Mouse (Mus musculus) heart, embryonic 11.5 days (tissue): ENCODE results near the gene Accs. TPM values are rescaled to one million over a fixed set of nuclear protein-coding genes. Genes with fewer than 3 reads are reported as not detected.

Experiments used
- ATAC-seq: fragments of 200-750 bp; cut with Nextera tagmentation; replicated peaks from 2 replicates; pipeline ENCODE4 v1.8.0; 2017; ENCODE audit warnings: moderate library complexity; ENCODE audit not compliant: insufficient number of reproducible peaks, low FRiP score, low TSS enrichment
- H3K27ac ChIP-seq: fragments of 300-500 bp; sonication (generic); 2 replicates; pipeline ENCODE4 v1.5.1; 2014; ENCODE audit warnings: mild to moderate bottlenecking, low read depth, low read length
- H3K27me3 ChIP-seq: fragments of 300-500 bp; sonication (generic); 2 replicates; pipeline ENCODE4 v1.6.1; 2014; ENCODE audit warnings: mild to moderate bottlenecking, low read length, mixed read lengths; ENCODE audit not compliant: control insufficient read depth, insufficient read depth
- H3K36me3 ChIP-seq: fragments of 300-500 bp; sonication (generic); 2 replicates; pipeline ENCODE4 v1.6.1; 2014; ENCODE audit warnings: mild to moderate bottlenecking, low read length, moderate library complexity, mixed read lengths; ENCODE audit not compliant: control insufficient read depth, insufficient read depth
- H3K4me1 ChIP-seq: fragments of 300-500 bp; sonication (generic); 2 replicates; pipeline ENCODE4 v1.6.1; 2014; ENCODE audit warnings: low read length; ENCODE audit not compliant: control insufficient read depth, insufficient read depth
- H3K4me2 ChIP-seq: fragments of 300-500 bp; sonication (generic); 2 replicates; pipeline ENCODE4 v1.6.1; 2014; ENCODE audit warnings: mild to moderate bottlenecking, moderate library complexity
- H3K4me3 ChIP-seq: fragments of 300-500 bp; sonication (generic); 2 replicates; pipeline ENCODE4 v1.5.1; 2014; ENCODE audit warnings: low read depth, low read length
- H3K9ac ChIP-seq: fragments of 300-500 bp; sonication (generic); 2 replicates; pipeline ENCODE4 v1.6.1; 2014; ENCODE audit warnings: mild to moderate bottlenecking, low read depth, low read length, moderate library complexity
- H3K9me3 ChIP-seq: fragments of 300-500 bp; sonication (generic); replicated peaks from 2 replicates; pipeline ENCODE4 v1.6.1; 2016; ENCODE audit warnings: low read length; ENCODE audit not compliant: control insufficient read depth
- WGBS: fragments of 180-500 bp; shearing (Covaris S2); extraction: QIAGEN DNeasy Blood & Tissue Kit; methylation state at CpG from one replicate; pipeline ENCODE4 v1.1.7; 2014; ENCODE audit not compliant: insufficient replicate concordance; 5-methylcytosine and 5-hydroxymethylcytosine counted together
- polyA plus RNA-seq: library from polyadenylated mRNA; unstranded; fragments of >200 nt; fragmentation: Nextera tagmentation; extraction: Ambion mirVana; gene quantifications from 2 replicates; pipeline ENCODE4 v1.2.1, GENCODE M21; 2014

Gene Accs
- polyA plus RNA-seq, 1 experiment from 2014 or later: 6.6 TPM

GRCm38 (mm10) chr2:93871411-93871925, 21.7 kb upstream of the Accs start:
- H3K4me2 ChIP-seq: no peak overlapping the region
- no peaks in the 10 kb centered on the region for H3K27me3 ChIP-seq
- no peak overlapping the region for H3K4me3 ChIP-seq
- no peak overlapping the region for H3K27ac ChIP-seq
- H3K4me1 ChIP-seq: peaks cover 9% of the 10 kb centered on the region
- no peak for ATAC-seq
- 77% methylated on average over 4 of the region's 4 CpGs for WGBS
- no peaks in the 10 kb centered on the region for H3K36me3 ChIP-seq
- no peaks in the 10 kb centered on the region for H3K9me3 ChIP-seq
- no peak overlapping the region for H3K9ac ChIP-seq

GRCm38 (mm10) chr2:93870842-93871241, 21.1 kb upstream of the Accs start:
- H3K27me3 ChIP-seq: no peaks in the 10 kb centered on the region
- no peak overlapping the region for H3K9ac ChIP-seq
- no peak overlapping the region for H3K4me3 ChIP-seq
- WGBS: 46% methylated on average over 4 of the region's 4 CpGs
- H3K9me3 ChIP-seq: no peaks in the 10 kb centered on the region
- ATAC-seq: no peak
- H3K4me1 ChIP-seq: peaks cover 9% of the 10 kb centered on the region
- no peaks in the 10 kb centered on the region for H3K36me3 ChIP-seq
- no peak overlapping the region for H3K27ac ChIP-seq
- H3K4me2 ChIP-seq: no peak overlapping the region

GRCm38 (mm10) chr2:93869107-93869600, 19.4 kb upstream of the Accs start, which contains the start of gene Accsl:
Gene Accsl, minus strand, starts transcription at chr2:93869157.
- Histone ChIP-seq H3K27me3 (no peaks in the 10 kb centered on the region), H3K36me3 (no peaks in the 10 kb centered on the region), H3K4me3 (no peak within 1 kb of the TSS), H3K4me2 (no peak within 1 kb of the TSS), H3K9me3 (no peaks in the 10 kb centered on the region), H3K4me1 (peaks cover 8% of the 10 kb centered on the region), H3K27ac (no peak within 1 kb of the TSS), H3K9ac (no peak within 1 kb of the TSS)
- ATAC-seq: no peak
- 70% methylated on average over 7 of the region's 7 CpGs for WGBS

- Histone ChIP-seq H3K9ac (no peak overlapping the region), H3K36me3 (no peaks in the 10 kb centered on the region), H3K27ac (no peak overlapping the region), H3K27me3 (no peaks in the 10 kb centered on the region), H3K4me3 (no peak overlapping the region), H3K9me3 (no peaks in the 10 kb centered on the region), H3K4me1 (peaks cover 2% of the 10 kb centered on the region; the same call in 1 of the 2 replicates), H3K4me2 (no peak overlapping the region)
- no peak for ATAC-seq
- 81% methylated on average over 11 of the region's 11 CpGs for WGBS
These were observed 18.8 kb upstream of the Accs start for GRCm38 (mm10) chr2:93868566-93868965.

- Histone ChIP-seq H3K4me1 (no peaks in the 10 kb centered on the region), H3K27me3 (no peaks in the 10 kb centered on the region)
- WGBS: 65% methylated on average over 4 of the region's 4 CpGs
These were observed 13.5 kb upstream of the Accs start for GRCm38 (mm10) chr2:93863229-93863628.

GRCm38 (mm10) chr2:93858845-93859244, 9.1 kb upstream of the Accs start:
- Histone ChIP-seq H3K4me3 (no peak overlapping the region), H3K27me3 (no peaks in the 10 kb centered on the region), H3K27ac (no peak overlapping the region), H3K9ac (no peak overlapping the region), H3K36me3 (no peaks in the 10 kb centered on the region), H3K4me2 (no peak overlapping the region), H3K9me3 (no peaks in the 10 kb centered on the region), H3K4me1 (no peaks in the 10 kb centered on the region; the same call in 1 of the 2 replicates)
- WGBS: 62% methylated on average over 12 of the region's 12 CpGs
- no peak for ATAC-seq

More at GRCm38 (mm10) chr2:93863229-93863628, 13.5 kb upstream of the Accs start:
- Histone ChIP-seq H3K9me3 (no peaks in the 10 kb centered on the region), H3K4me2 (no peak overlapping the region), H3K4me3 (no peak overlapping the region), H3K36me3 (no peaks in the 10 kb centered on the region), H3K9ac (no peak overlapping the region), H3K27ac (no peak overlapping the region)
- ATAC-seq: no peak

- Histone ChIP-seq H3K36me3 (no peaks in the 10 kb centered on the region), H3K4me3 (no peak overlapping the region), H3K9me3 (no peaks in the 10 kb centered on the region), H3K27me3 (no peaks in the 10 kb centered on the region), H3K27ac (no peak overlapping the region), H3K4me1 (peaks cover 6% of the 10 kb centered on the region; the same call in 1 of the 2 replicates), H3K4me2 (no peak overlapping the region), H3K9ac (no peak overlapping the region)
- no peak for ATAC-seq
- WGBS: 69% methylated on average over 1 of the region's 1 CpGs
These were observed 1.6 kb upstream of the Accs start for GRCm38 (mm10) chr2:93851303-93851702.

- peak overlapping the region; percentile 72 for H3K4me2 ChIP-seq
- no peak for ATAC-seq
- H3K4me1 ChIP-seq: peaks cover 6% of the 10 kb centered on the region; the same call in 1 of the 2 replicates
- H3K9me3 ChIP-seq: no peaks in the 10 kb centered on the region
- no peaks in the 10 kb centered on the region for H3K27me3 ChIP-seq
- H3K9ac ChIP-seq: no peak overlapping the region
- H3K36me3 ChIP-seq: peaks cover 7% of the 10 kb centered on the region; the same call in 1 of the 2 replicates
- no peak overlapping the region for H3K4me3 ChIP-seq
- 44% methylated on average over 13 of the region's 13 CpGs for WGBS
- H3K27ac ChIP-seq: no peak overlapping the region
These were observed 688 bp upstream of the Accs start for GRCm38 (mm10) chr2:93850317-93850944.

- Histone ChIP-seq H3K4me3 (no peak overlapping the region), H3K27ac (no peak overlapping the region), H3K9me3 (no peaks in the 10 kb centered on the region), H3K4me1 (0 out of 2 replicates have a peak, but pooled peaks cover 3% of the 10 kb centered on the region), H3K4me2 (no peak overlapping the region), H3K36me3 (peaks cover 22% of the 10 kb centered on the region), H3K27me3 (no peaks in the 10 kb centered on the region), H3K9ac (no peak overlapping the region)
- 76% methylated on average over 3 of the region's 3 CpGs for WGBS
- ATAC-seq: no peak
These were observed 8.4 kb downstream of the Accs start for GRCm38 (mm10) chr2:93841349-93841748.
